Mouse (Mus musculus) heart, postnatal 36 days (tissue): ENCODE measurements around the gene Cyp4f13. TPM values are rescaled to one million over a fixed set of nuclear protein-coding genes. Genes with fewer than 3 reads are reported as not detected.

Experiments
- DNase-seq, 2 experiments: peaks; one replicate each; pipeline ENCODE4 v3.0.0; 2021 to 2022
- intact Hi-C: fragments of 180-260 bp; cut with DNase I; formaldehyde crosslinking; loops from one replicate; pipeline ENCODE4 v1.15.1; 2025
- total RNA-seq, 2 experiments: library from RNA; stranded (reverse); gene quantifications; 2 replicates each; pipeline ENCODE4 v1.2.3; 2021

The Cyp4f13 gene
- total RNA-seq = 10 to 100 TPM; 12.5 to 15.2 TPM

- intact Hi-C loops = loop anchor here (2.0 to 5.0 kb wide), 3 partner anchors 17 to 160 kb away; partner anchors contain the start of genes Zfp472, Zfp870 and Zfp871
Observed at GRCm38 (mm10) chr17:32947215-32947914, at the start of gene Cyp4f13. TSS of gene Cyp4f13 (minus strand) at chr17:32947402.

GRCm38 (mm10) chr17:32992699-32993474 lies 45.7 kb upstream of the Cyp4f13 start, which contains the start of gene Zfp952:
TSS of gene Zfp952 (plus strand) at chr17:32993129.
- intact Hi-C loops = loop anchor here (5.0 kb wide), 1 partner anchor 99 kb away; no protein-coding TSS in a partner anchor
- peak; percentile 85 to 86 for DNase-seq

More at GRCm38 (mm10) chr17:32947215-32947914, at the start of gene Cyp4f13:
- DNase-seq = peak; percentile 99 to 100

GRCm38 (mm10) chr17:32991965-32992698 lies 44.9 kb upstream of the Cyp4f13 start:
- intact Hi-C loops = loop anchor here (5.0 kb wide), 1 partner anchor 100 kb away; no protein-coding TSS in a partner anchor
- DNase-seq = peak; percentile 10 to 14

- intact Hi-C loops = no loop called here
- DNase-seq = no peak
Observed at GRCm38 (mm10) chr17:32986301-32986700, 39.1 kb upstream of the Cyp4f13 start.

GRCm38 (mm10) chr17:32981361-32981760 lies 34.2 kb upstream of the Cyp4f13 start:
- intact Hi-C loops = no loop called here
- DNase-seq = no peak

- intact Hi-C loops = loop anchor here (2.0 kb wide), 1 partner anchor 19 kb away; the partner anchor contains the start of gene Cyp4f13
- peak; percentile 90 to 92 for DNase-seq
Observed at GRCm38 (mm10) chr17:32965623-32966290, 18.6 kb upstream of the Cyp4f13 start, which contains the start of gene Zfp472. TSS of gene Zfp472 (plus strand) at chr17:32965814.

GRCm38 (mm10) chr17:32965253-32965622 lies 18.0 kb upstream of the Cyp4f13 start:
- DNase-seq = no peak

GRCm38 (mm10) chr17:32951441-32951840 lies 4.2 kb upstream of the Cyp4f13 start:
- intact Hi-C loops = loop anchor here (1.0 to 5.0 kb wide), 6 partner anchors 47 to 423 kb away; no protein-coding TSS in a partner anchor
- DNase-seq = peak; percentile 83 to 91

More at GRCm38 (mm10) chr17:32965253-32965622, 18.0 kb upstream of the Cyp4f13 start:
- intact Hi-C loops = loop anchor here (2.0 kb wide), 1 partner anchor 18 kb away; the partner anchor contains the start of gene Cyp4f13

GRCm38 (mm10) chr17:32951006-32951405 lies 3.8 kb upstream of the Cyp4f13 start:
- no peak for DNase-seq

GRCm38 (mm10) chr17:32950136-32950535 lies 2.9 kb upstream of the Cyp4f13 start:
- intact Hi-C loops = loop anchor here (2.0 to 5.0 kb wide), 4 partner anchors 93 to 421 kb away; no protein-coding TSS in a partner anchor
- DNase-seq = no peak

More at GRCm38 (mm10) chr17:32951006-32951405, 3.8 kb upstream of the Cyp4f13 start:
- intact Hi-C loops = loop anchor here (1.0 to 5.0 kb wide), 6 partner anchors 47 to 422 kb away; no protein-coding TSS in a partner anchor

- intact Hi-C loops = loop anchor here (2.0 to 5.0 kb wide), 3 partner anchors 18 to 159 kb away; partner anchors contain the start of genes Zfp472, Zfp870 and Zfp871
- peak in 1 of 2 experiments; percentile 25 for DNase-seq
Observed at GRCm38 (mm10) chr17:32946716-32947115, 486 bp downstream of the Cyp4f13 start.

- no peak for DNase-seq
- intact Hi-C loops = loop anchor here (5.0 kb wide), 2 partner anchors 52 to 157 kb away; partner anchors contain the start of genes Zfp870 and Zfp871
Observed at GRCm38 (mm10) chr17:32944402-32945035, 2.7 kb downstream of the Cyp4f13 start.

GRCm38 (mm10) chr17:32943661-32944060 lies 3.5 kb downstream of the Cyp4f13 start:
- intact Hi-C loops = no loop called here
- no peak for DNase-seq

GRCm38 (mm10) chr17:32939831-32940230 lies 7.4 kb downstream of the Cyp4f13 start:
- intact Hi-C loops = no loop called here
- DNase-seq = no peak

GRCm38 (mm10) chr17:32927803-32928202 lies 19.4 kb downstream of the Cyp4f13 start:
- no peak for DNase-seq
- intact Hi-C loops = no loop called here

- peak; percentile 74 for DNase-seq
- intact Hi-C loops = no loop called here
Observed at GRCm38 (mm10) chr17:32924658-32925312, 22.4 kb downstream of the Cyp4f13 start.

- no peak for DNase-seq
- intact Hi-C loops = no loop called here
Observed at GRCm38 (mm10) chr17:32923681-32924080, 23.5 kb downstream of the Cyp4f13 start.

GRCm38 (mm10) chr17:32919123-32919522 lies 28.1 kb downstream of the Cyp4f13 start:
- intact Hi-C loops = no loop called here
- no peak for DNase-seq
